Mouse (Mus musculus): Measurements from ENCODE around the gene Gm17727.
"Not testable (repeated sequence)": the region's sequence is repeated elsewhere in the genome, so short reads cannot be mapped to it uniquely, and the experiment has no call there.

Gene Gm17727

DNA sequence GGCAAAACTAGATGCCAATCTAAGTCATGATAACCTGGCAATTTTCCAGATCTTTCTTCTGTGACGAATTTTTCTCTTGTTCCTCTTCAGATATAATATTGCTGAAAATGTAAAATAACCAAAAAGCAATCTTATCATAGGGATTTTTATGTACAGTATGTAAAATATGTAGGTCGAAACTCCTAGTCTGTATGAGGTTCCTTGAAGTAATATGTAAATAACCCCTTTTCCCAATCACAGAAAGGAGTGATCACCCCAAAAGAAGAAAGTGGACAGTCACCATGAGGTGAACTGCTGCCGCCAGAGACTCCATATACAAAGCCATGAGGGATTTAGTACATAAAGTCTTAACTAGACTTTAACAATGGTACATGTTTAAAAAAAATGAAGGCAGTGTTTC is at the start of gene Gm17727:
Gene Gm17727, minus strand, starts transcription at position 101 of the 400 bp plus-strand sequence.
- no peak for DNase-seq (ENCODE audit: low spot score in 2 of 2)

DNA sequence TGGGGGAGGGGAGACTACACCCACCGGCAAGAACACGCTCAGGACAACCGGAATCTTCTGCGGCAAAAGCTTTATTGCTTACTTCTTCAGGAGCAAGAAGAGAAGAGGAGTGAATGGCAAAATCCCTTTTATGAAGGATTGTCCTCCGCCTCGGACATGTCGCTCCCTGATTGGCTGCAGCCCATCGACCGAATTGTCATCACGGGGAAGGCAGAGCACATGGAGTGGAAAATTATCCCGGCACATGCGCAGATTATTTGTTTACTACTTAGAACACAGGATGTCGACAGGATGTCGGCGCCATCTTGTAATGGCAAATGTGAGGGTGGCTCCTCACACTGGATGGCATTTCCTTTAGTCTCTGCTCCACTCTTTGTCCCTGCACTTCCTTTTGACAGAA is 40.0 kb upstream of the Gm17727 start:
- DNase-seq (ENCODE audit: low spot score in 2 of 2), result not testable (repeated sequence)

DNA sequence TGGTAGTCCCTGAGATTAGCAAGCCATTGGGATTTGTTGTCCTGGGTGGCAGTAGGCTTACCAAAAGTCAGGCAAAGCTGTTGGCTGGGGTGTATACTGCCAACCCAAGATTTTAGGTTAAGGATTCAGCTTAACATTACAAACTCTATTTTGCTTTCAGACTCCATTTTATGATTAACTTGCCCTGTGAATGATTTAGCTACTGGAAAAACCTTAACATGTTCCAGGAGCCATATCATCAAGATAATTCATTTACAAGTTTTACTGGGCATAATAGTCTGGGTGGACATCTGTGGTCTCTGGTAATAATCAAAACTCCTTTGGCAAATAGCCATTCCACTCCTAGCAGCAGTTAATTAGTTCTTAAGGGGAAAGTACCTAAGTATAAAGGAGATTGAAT is 20.2 kb upstream of the Gm17727 start:
- DNase-seq (ENCODE audit: low spot score in 2 of 2), result no peak

DNA sequence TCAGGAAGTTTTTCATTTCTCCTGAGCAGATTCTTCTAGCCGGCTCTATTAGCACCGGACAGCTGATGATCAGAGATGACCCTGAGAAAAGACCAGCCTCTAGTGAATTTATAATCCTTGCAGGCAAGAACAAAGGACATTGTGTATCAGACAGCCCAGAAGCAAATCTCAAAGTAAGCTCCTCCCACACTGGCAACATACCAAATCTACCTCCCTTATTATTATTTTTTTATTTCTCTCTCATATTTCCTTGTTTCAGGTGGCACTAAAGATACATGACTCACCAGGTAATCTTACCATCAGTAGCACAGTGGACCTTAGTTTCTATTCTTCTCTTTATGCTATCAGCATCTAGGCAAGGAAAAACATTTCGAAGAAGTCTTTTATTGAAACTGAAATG is 12.1 kb upstream of the Gm17727 start, which contains the start of the genes Gm27235 and D730048I06Rik:
Gene Gm27235, minus strand, starts transcription at position 101 of the 400 bp plus-strand sequence.
Gene D730048I06Rik, minus strand, starts transcription at position 112 of the 400 bp plus-strand sequence.
- no peak for DNase-seq (ENCODE audit: low spot score in 2 of 2)

DNA sequence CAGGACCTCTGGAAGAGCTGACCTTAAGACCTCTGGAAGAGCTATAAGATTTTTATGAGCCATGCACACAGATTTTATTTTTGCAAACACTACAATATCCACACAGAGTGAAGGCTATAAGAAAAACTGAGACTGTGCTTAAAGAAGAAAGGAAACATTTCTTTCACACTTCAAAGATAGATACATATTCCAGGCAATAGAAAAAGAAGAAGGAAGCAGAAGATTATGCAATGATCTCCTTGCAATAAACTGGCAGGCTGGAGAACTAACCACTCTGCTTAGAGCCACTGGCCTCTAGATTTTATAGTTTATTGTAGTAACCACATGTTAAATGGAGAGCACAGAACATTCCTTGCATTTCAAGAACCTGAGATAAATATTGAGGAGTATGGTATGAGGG is 21.1 kb downstream of the Gm17727 start:
- no peak for DNase-seq (ENCODE audit: low spot score in 2 of 2)

DNA sequence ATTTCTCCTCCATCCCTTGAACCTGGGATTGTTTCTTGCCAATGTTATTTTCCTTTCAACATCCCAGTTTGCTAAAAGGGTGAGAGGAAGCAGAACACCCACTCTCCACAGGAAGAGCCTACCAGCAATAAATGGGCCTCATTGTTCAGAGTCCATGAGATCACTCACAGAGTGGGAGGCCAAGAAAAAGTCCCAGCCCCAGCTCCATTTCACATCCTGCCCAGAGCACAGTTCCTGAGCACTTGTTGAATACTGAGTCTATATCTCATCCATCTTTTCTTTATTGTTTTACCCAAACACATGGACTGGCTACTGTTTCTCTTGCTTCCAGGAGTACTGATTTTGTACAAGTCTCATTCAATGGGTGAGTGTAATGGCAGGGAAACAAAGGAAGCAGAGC is 37.2 kb downstream of the Gm17727 start, which contains the start of gene Gm17677:
Gene Gm17677, plus strand, starts transcription at position 301 of the 400 bp plus-strand sequence.
- DNase-seq (ENCODE audit: low spot score in 2 of 2), result no peak
